Mouse (Mus musculus): Measurements from ENCODE around the gene Apoa1.

DNA sequence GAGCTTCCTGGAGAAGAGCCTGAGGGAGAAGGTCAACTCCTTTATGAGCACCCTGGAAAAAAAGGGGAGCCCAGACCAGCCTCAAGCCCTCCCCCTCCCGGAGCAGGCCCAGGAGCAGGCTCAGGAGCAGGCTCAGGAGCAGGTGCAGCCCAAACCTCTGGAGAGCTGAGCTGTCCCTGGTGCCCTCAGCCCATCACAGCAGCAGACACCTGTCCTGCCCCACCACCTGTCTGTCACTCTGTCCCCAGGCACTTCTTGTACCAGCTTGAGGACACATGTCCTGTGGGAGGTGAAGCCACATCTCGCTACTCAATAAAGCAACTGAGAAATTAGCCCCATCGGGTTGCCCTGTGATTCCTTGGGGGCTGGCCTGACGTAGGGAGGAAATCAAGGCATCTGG, 14.7 kb downstream of the Apoa1 start:
- TF ChIP-seq CTCF (IDR thresholded peaks at IDR 0.05; ENCODE audit: extremely low read depth, insufficient read depth, low read length) (no peak), POLR2A (IDR thresholded peaks at IDR 0.05; ENCODE audit: extremely low read depth, insufficient read depth, low read length) (no peak)
